Mouse (Mus musculus): Measurements from ENCODE around the gene Olfr360.
"Not testable (repeated sequence)": the region's sequence is repeated elsewhere in the genome, so short reads cannot be mapped to it uniquely, and the experiment has no call there.

Olfr360 gene
- long read RNA-seq, experiment 1, result 0 reads
- long read RNA-seq, experiment 2, result 0 reads

DNA sequence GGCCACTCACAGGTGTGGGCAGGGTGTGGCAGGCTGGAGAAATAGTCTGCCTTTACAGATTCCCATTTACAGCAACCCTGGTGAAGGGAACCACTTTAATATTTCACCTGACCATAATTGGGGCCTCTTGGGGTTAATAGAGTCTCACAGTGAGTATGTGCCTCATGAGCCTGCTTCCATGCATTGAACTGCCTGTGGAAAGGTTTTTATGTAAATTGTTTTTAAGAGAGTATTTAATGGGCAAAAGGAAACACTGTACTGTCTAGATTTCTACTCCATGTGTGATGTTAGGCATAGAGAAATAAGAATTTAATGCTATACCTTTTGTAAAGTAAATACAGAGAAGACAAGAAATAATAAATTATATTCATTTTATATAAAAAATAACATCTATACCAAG, at the start of gene Olfr360:
Gene Olfr360, plus strand, starts transcription at position 301 of the 400 bp plus-strand sequence.
- intact Hi-C loops (cut with DNase I), result no loop called here

DNA sequence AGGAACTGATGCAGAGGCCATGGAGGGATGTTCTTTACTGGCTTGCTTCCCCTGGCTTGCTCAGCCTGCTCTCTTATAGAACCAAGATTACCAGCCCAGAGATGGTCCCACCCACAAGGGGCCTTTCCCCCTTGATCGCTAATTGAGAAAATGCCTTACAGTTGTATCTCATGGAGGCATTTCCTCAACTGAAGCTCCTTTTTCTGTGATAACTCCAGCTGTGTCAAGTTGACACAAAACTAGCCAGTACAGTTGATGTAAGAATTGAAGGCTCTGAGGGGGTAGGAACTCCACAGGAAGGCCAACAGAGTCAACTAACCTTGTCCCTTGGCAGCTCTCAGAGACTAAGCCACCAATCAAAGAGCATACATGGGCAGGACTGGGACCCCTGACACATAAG, 23.6 kb downstream of the Olfr360 start, which contains the start of gene Olfr361:
Gene Olfr361, minus strand, starts transcription at position 101 of the 400 bp plus-strand sequence.
- intact Hi-C loops (cut with DNase I), result not testable (repeated sequence)

DNA sequence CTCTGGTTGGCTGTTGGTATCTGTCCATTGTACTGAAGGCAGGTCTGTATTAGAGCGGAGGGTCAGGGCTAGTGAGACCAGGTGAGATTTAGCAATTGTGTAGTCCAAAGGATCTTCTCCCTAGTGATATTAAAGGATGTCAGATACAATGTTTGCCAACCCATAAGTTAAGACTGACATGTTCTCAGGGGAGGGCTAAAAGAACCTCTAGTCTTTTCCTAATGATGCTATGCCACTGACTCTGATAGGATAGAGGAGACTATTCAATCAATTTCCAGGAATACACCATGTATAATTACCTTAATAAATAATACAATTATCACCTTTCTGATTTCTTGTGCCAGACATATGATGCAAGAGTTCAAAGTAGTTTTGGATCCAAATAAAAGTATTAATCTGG, 52.3 kb downstream of the Olfr360 start, which contains the start of gene Olfr362:
Gene Olfr362, minus strand, starts transcription at position 101 of the 400 bp plus-strand sequence.
- intact Hi-C loops (cut with DNase I), result no loop called here
